Mouse (Mus musculus) heart, adult 2 months (tissue): ENCODE measurements around the gene Fn3krp.

Experiments
- CTCF ChIP-seq: fragments of 200-600 bp; IDR thresholded peaks from 2 replicates; pipeline ENCODE4 v1.8.1; 2022; ENCODE audit warnings: antibody characterized with exemption, mild to moderate bottlenecking, moderate library complexity
- EP300 ChIP-seq: fragments of 200-500 bp; IDR thresholded peaks from 2 replicates; pipeline ENCODE4 v1.6.1; 2011; ENCODE audit warnings: low read depth, low read length, control low read depth; ENCODE audit not compliant: insufficient read depth
- POLR2A ChIP-seq: fragments of 200-500 bp; IDR thresholded peaks from 2 replicates; pipeline ENCODE4 v1.6.1; 2011; ENCODE audit warnings: mild to moderate bottlenecking, low read depth, low read length, control low read depth; ENCODE audit not compliant: insufficient read depth

DNA sequence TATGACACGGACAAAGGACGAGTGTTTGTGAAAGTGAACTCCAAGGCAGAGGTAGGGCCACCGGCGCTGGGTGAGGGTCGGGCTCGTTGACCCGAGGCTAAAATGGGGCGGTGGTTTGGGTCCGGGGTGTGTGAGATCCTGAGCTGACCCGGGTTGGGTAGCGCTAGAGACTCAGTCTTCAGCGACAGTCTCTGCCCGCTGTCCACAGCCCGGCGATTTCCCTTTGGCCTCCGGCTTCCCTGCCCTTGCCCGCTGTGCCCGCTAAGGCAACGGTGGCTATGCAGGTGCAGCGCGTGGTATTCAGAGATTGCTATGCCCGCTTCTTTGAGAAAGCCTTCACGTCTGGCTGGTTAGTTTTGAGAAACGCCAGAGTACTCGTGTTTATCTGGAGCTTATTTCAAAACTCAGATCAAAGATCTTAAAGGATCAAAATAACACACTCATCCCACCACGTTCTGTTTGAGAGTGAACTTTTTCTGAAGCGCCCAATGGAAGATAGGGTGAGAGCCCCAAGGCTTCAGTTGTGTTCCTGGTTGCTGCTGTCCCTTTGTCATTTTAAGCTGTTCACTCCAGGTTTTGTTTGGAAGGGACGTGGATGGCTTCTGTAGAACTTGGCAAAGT lies 462 bp downstream of the Fn3krp start:
- no peak for TF ChIP-seq POLR2A
- TF ChIP-seq EP300: no peak
- no peak for TF ChIP-seq CTCF
